Mouse (Mus musculus): ENCODE measurements around the gene Cap1. TPM values are rescaled to one million over a fixed set of nuclear protein-coding genes. Genes with fewer than 3 reads are reported as not detected.

The Cap1 gene
- 66.9 and 69.4 TPM in 2 replicates for polyA plus RNA-seq (2015; fragmentation: Nextera tagmentation; extraction: Ambion mirVana)

DNA sequence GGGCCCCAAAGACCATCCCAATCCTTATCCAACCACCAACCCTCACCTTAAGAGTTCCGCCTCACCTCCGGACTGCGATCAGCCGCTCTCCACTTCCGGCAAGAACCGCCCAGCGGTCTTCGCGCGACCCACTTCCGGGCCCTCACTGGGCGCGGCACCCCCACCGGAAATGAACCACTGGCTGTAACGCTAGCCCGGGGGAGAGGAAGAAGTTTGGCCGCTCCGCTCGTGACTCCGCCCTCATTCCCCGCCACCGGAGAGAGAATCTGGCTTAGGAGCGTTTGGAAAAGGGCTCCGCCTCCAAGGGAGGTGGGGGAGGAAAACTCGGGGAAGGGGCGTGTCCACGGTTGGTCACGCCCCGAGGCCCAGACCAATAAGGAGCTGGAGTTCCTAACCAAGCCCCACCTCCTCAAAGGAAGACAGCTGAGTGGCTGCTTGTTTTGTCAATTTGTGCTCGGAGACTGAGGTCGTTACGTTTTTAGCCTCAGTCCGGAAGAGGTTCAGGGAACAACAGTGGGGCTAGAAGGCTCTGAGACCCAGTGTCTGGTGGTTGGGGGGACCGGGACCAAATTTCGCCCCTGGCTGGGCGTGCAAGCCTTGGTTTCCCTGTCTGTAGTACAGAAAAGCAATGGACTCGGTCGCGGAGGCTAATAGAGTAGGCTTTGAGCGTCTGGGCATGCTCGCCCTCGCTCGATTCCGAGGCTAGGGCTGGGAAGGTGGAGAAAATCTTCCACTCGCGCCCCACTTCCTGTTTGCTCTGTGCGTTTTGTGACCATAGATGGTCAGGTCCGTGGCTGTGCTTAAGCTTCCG, at the start of gene Cap1:
Gene Cap1, minus strand, starts transcription at position 289 of the 811 bp plus-strand sequence.
- Histone ChIP-seq H3K9ac (peak within 1 kb of the TSS; percentile 82), H3K36me3 (replicated peaks) (no peaks in the 10 kb centered on the region), H3K27ac (peak within 1 kb of the TSS; percentile 99), H3K27me3 (replicated peaks) (no peaks in the 10 kb centered on the region), H3K4me1 (peaks cover 36% of the 10 kb centered on the region), H3K4me3 (peak within 1 kb of the TSS; percentile 80), H3K4me2 (peak within 1 kb of the TSS; percentile 90), H3K9me3 (no peaks in the 10 kb centered on the region)
- ATAC-seq (replicated peaks), result peak; percentile 96
- 0% methylated on average over 49 of the region's 49 CpGs for WGBS

DNA sequence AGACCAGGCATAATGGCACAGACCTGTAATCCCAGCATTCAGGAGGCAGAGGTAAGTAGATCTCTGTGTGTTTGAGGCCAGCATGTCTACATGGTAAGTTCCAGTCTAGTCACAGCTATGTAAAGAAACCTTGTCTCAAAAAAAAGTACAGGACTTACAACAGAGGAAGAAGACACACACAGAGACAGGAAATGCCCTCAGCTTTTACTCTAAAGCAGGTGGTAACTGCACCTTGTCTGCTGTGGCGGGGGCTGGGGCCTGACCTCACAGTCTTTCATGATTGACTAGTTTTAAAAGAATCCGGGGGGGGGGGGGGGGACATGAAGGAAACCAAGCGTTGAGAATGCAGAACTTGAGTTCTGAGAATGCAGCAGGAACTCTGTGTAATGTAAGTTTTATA, 48.0 kb upstream of the Cap1 start:
- H3K36me3 ChIP-seq (replicated peaks), result no peaks in the 10 kb centered on the region
- H3K27ac ChIP-seq, result no peak overlapping the region
- H3K4me2 ChIP-seq, result no peak overlapping the region
- no peaks in the 10 kb centered on the region for H3K9me3 ChIP-seq
- WGBS, result 49% methylated on average over 3 of the region's 3 CpGs
- no peaks in the 10 kb centered on the region for H3K27me3 ChIP-seq (replicated peaks)
- no peaks in the 10 kb centered on the region for H3K4me1 ChIP-seq
- H3K9ac ChIP-seq, result no peak overlapping the region
- no peak overlapping the region for H3K4me3 ChIP-seq
- no peak for ATAC-seq (replicated peaks)

DNA sequence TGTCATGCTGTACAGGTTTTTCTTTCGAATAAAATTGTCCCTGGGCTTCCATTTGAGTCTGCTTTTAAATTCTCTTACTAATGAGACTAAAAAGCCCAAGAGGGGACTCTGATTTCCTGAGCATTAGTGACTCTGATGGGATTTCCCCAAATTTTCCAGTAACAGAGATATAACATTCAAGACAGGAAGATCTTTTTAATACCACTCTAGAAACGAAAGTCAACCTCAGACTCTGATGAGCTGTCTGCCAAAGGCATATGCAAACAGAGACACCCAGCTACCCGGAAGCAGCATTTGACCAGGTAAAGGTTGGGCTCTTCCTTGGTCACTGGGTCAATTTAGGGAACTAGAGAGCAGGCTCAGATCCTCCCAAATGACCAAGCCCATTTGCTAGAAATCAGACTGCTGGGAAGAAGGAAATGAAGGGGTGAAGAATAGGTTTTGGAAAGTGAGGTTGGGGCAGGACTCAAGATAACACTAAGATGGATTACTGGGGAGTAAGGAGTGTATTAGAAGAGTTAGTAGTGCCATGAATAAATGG, 47.3 kb upstream of the Cap1 start:
- Histone ChIP-seq H3K9me3 (no peaks in the 10 kb centered on the region), H3K36me3 (replicated peaks) (no peaks in the 10 kb centered on the region), H3K9ac (no peak overlapping the region), H3K27ac (no peak overlapping the region), H3K4me3 (no peak overlapping the region), H3K4me2 (no peak overlapping the region), H3K4me1 (no peaks in the 10 kb centered on the region), H3K27me3 (replicated peaks) (no peaks in the 10 kb centered on the region)
- 79% methylated on average over 3 of the region's 3 CpGs for WGBS
- ATAC-seq (replicated peaks), result no peak

DNA sequence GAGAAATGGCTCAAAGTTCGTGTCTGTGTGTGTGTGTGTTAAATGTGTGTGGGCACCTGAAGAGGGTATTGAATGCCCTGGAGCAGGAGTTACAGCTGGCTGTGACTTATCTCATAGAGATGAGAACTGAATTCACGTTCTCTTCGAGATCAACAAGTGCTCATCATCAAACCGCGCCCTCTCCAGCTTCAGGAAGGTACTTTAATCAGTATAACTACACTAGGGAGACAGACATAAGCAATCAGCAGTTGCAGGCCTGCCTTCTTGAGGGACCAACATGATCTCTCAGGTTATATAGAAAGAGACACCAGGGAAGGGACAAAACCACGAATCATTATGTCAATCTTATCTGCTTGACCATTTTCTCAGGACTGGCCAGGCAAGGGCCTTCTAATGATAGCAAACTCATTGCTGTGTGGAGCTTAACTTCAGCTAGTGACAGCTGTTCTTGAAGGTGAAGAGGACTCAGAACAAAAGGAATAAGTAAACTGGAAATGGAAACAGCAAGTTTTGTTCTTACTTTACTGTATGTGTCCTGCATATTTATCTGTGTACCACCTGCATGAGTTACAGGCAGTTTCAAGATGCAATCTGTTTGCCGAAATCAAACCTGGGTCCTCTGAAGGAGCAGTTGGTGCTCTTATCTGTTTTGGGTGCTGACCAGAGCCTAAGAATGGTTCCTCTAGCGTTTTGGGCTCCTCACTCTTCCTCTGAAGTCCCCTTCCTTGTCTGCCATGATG, 46.6 kb upstream of the Cap1 start:
- H3K9ac ChIP-seq, result no peak overlapping the region
- no peak overlapping the region for H3K4me2 ChIP-seq
- no peaks in the 10 kb centered on the region for H3K4me1 ChIP-seq
- WGBS, result 79% methylated on average over 8 of the region's 8 CpGs
- ATAC-seq (replicated peaks), result no peak
- H3K36me3 ChIP-seq (replicated peaks), result no peaks in the 10 kb centered on the region
- H3K27me3 ChIP-seq (replicated peaks), result no peaks in the 10 kb centered on the region
- H3K9me3 ChIP-seq, result no peaks in the 10 kb centered on the region
- no peak overlapping the region for H3K27ac ChIP-seq
- H3K4me3 ChIP-seq, result no peak overlapping the region

DNA sequence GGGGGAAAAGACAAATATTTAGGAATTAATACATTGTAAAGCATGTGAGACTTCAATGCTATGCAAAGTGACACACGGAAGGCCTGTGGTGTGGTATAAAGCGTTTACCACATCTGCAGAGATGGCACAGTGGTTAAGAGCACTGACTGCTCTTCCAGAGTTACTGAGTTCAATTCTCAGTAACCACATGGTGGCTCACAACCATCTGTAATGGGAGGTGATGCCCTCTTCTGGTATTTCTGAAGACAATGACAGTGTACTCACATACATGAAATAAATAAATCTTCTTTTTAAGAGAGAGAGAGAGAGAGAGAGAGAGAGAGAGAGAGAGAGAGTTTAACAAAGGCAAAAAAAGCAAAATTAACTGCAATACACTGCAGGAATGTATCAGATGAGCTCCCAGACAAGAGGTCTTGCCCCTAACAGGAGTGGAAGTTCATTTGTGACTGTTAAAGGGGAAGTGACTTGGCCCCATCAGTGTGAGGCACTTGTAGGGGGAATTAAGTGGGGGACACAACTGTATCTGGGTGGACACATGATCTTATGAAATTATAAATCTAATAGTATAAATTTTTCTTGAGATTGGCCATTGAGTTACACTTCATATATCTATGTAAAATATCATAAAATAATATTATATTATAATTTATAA, 45.2 kb upstream of the Cap1 start:
- H3K9me3 ChIP-seq, result no peaks in the 10 kb centered on the region
- no peak overlapping the region for H3K9ac ChIP-seq
- no peaks in the 10 kb centered on the region for H3K4me1 ChIP-seq
- ATAC-seq (replicated peaks), result no peak
- H3K27ac ChIP-seq, result no peak overlapping the region
- H3K4me2 ChIP-seq, result no peak overlapping the region
- no peak overlapping the region for H3K4me3 ChIP-seq
- 86% methylated on average over 2 of the region's 2 CpGs for WGBS
- no peaks in the 10 kb centered on the region for H3K36me3 ChIP-seq (replicated peaks)
- H3K27me3 ChIP-seq (replicated peaks), result no peaks in the 10 kb centered on the region

DNA sequence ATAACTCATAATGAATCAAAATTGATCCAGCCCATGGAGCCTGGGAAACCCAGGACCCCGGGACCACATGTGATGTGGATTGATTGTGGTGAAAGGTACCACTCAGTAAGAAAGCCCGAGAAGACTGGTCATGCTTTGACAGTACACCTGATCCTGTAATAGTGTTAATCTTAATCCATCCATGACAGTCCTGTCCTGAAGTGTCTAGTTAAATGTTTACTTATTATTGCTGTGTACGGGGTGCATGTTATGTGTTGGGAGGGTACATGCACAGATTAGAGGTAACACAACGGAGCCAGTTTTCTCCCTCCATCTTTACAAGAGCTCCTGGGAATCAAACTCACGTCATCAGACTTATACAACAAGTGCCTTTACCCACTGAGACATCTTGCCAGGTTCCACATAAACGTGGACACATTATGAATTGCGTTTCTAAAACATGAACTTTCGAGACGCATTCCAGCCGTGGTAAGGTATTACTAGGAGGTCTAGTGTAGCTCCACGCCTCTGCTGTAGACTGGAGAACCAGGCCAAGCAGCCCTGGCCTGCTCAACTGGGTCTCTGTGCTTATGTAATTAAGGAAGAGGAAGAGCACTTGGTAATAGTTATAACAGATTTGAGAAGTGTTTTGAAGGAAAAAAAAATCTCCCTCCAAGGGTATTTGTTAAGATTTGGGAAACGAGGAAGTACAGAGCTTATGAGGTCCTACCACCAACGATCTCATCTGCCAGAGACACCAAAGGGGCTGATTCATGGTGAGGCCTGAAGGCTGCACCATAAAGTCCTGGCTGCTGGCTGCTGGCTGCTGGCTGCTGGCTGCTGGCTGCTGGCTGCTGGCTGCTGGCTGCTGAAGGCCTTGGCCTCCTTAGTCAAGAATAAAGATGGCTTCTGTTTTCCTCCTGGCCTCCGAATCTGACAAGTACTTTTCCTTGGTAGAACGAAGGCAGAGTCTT, 37.8 kb upstream of the Cap1 start:
- Histone ChIP-seq H3K27ac (no peak overlapping the region), H3K27me3 (replicated peaks) (no peaks in the 10 kb centered on the region), H3K4me1 (no peaks in the 10 kb centered on the region), H3K9ac (no peak overlapping the region), H3K9me3 (no peaks in the 10 kb centered on the region), H3K4me3 (no peak overlapping the region), H3K36me3 (replicated peaks) (no peaks in the 10 kb centered on the region), H3K4me2 (no peak overlapping the region)
- no peak for ATAC-seq (replicated peaks)
- WGBS, result 89% methylated on average over 15 of the region's 15 CpGs

DNA sequence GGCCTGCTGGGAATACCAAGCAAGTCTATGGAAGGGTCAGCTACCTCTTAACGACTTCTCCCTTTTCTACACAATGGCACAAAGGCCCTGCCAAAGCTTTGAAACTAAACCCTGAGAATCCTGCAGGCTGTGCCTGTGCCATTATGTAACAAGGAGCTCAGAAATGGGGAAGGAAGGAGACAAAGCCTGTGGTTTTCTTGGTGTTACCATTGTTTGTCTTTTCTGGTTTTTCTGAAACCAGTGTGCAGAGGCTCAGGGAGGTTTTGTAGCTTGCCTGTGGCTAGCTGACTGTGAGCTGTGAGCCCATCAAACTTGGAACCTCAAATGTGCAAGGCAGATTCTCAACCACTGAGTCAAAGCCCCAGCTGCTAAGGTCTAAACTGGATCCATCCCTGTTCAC, 37.0 kb upstream of the Cap1 start:
- Histone ChIP-seq H3K4me1 (no peaks in the 10 kb centered on the region), H3K4me3 (no peak overlapping the region), H3K27me3 (replicated peaks) (no peaks in the 10 kb centered on the region), H3K9ac (no peak overlapping the region), H3K9me3 (no peaks in the 10 kb centered on the region), H3K27ac (no peak overlapping the region), H3K4me2 (no peak overlapping the region), H3K36me3 (replicated peaks) (no peaks in the 10 kb centered on the region)
- WGBS, result 0% methylated on average over 1 of the region's 1 CpGs
- no peak for ATAC-seq (replicated peaks)

DNA sequence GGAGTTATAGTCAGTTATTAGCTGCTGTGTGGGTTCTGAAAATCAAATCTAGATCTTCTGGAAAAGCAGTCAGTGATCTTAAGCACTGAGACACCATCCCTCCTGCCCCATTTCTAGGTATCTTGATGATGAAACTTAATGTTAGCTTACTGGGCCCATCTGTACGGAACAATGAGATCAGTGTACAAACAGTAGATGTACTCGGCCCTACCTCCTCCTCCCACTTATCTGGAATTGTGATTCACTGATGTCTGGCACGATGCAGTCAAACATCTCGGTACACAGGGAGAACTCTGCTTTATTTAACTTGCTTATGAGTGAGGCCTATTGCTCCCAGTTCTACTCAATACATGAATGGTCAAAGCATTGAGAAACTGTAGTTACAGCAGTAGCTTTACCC, 30.1 kb upstream of the Cap1 start:
- 85% methylated on average over 4 of the region's 4 CpGs for WGBS
- no peaks in the 10 kb centered on the region for H3K9me3 ChIP-seq
- no peak overlapping the region for H3K4me3 ChIP-seq
- H3K4me2 ChIP-seq, result no peak overlapping the region
- ATAC-seq (replicated peaks), result no peak
- no peaks in the 10 kb centered on the region for H3K4me1 ChIP-seq
- no peak overlapping the region for H3K27ac ChIP-seq
- H3K9ac ChIP-seq, result no peak overlapping the region
- no peaks in the 10 kb centered on the region for H3K27me3 ChIP-seq (replicated peaks)
- H3K36me3 ChIP-seq (replicated peaks), result no peaks in the 10 kb centered on the region

DNA sequence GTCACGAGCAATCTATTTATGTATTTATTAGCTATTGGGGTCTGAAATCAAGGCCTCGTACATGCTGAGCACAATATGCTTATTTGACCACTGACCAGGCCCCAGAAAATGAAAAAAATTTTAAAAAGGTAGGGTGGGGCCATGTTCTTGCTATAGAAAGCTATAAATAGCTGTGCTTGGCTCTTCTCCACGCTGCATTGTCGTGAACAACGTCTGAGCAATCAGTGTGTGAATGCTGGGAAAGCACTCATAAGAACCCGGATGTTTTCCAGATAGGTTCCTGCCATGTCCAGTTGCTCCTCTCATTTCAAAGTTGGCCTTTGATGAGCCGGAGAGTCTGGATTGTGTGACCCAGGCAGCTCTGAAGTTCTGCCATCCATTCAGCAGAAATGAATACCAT, 28.3 kb upstream of the Cap1 start:
- Histone ChIP-seq H3K4me3 (no peak overlapping the region), H3K4me2 (no peak overlapping the region), H3K9ac (no peak overlapping the region), H3K4me1 (peaks cover 7% of the 10 kb centered on the region; the same call in 1 of the 2 replicates), H3K27ac (no peak overlapping the region), H3K27me3 (replicated peaks) (no peaks in the 10 kb centered on the region), H3K36me3 (replicated peaks) (no peaks in the 10 kb centered on the region), H3K9me3 (no peaks in the 10 kb centered on the region)
- 73% methylated on average over 7 of the region's 7 CpGs for WGBS
- no peak for ATAC-seq (replicated peaks)

DNA sequence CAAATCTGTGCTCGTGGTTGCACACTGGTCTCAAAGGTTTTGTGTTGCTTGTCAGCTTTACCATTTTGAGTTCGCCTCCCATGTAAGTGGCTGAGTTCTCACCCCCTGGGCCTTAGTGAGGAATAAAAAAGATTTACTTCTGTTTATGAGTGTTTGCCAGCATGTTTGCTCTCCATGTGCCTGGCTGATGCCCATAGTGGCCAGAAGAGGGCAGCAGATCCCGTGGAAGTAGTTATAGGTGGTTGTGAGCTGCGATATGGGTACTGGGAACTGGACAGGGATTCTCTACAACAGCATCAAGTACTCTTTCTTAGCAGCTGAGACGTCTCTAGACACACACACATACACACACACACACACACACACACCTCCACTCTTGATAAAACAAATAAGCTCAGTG, 26.8 kb upstream of the Cap1 start:
- H3K9me3 ChIP-seq, result no peaks in the 10 kb centered on the region
- H3K9ac ChIP-seq, result no peak overlapping the region
- no peak overlapping the region for H3K27ac ChIP-seq
- H3K36me3 ChIP-seq (replicated peaks), result no peaks in the 10 kb centered on the region
- ATAC-seq (replicated peaks), result no peak
- no peaks in the 10 kb centered on the region for H3K27me3 ChIP-seq (replicated peaks)
- peaks cover 13% of the 10 kb centered on the region; the same call in 1 of the 2 replicates for H3K4me1 ChIP-seq
- no peak overlapping the region for H3K4me2 ChIP-seq
- 77% methylated on average over 5 of the region's 5 CpGs for WGBS
- no peak overlapping the region for H3K4me3 ChIP-seq

DNA sequence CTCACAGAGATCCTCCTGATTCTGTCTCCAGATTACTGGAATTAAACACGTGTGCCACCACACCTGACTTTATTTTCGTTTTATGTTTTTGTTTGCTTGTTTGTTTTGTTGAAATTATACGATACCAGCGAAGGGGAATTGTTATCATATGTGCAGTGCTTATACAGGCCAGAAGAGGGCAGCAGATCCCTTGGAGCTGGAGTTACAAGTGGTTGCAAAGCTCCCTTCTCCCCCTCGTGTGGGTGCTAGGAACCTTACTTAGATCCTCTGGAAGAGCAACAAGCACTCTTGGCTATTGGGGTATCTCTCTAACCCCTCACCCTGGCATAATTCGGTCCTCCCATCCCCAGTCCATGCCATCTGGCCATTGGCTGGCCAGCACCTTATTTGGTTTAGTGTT, 24.7 kb upstream of the Cap1 start:
- Histone ChIP-seq H3K4me3 (no peak overlapping the region), H3K9me3 (no peaks in the 10 kb centered on the region), H3K27ac (no peak overlapping the region), H3K36me3 (replicated peaks) (no peaks in the 10 kb centered on the region), H3K27me3 (replicated peaks) (no peaks in the 10 kb centered on the region), H3K4me1 (peaks cover 13% of the 10 kb centered on the region; the same call in 1 of the 2 replicates), H3K4me2 (no peak overlapping the region), H3K9ac (no peak overlapping the region)
- ATAC-seq (replicated peaks), result no peak
- WGBS, result 61% methylated on average over 6 of the region's 6 CpGs

All from midbrain, embryonic 15.5 days (tissue).